Mouse (Mus musculus): ENCODE measurements around the gene Dld. TPM values are rescaled to one million over a fixed set of nuclear protein-coding genes. Genes with fewer than 3 reads are reported as not detected.

The Dld gene
- total RNA-seq (2021) = 100 to 1,000 TPM; 111 to 119 TPM

DNA sequence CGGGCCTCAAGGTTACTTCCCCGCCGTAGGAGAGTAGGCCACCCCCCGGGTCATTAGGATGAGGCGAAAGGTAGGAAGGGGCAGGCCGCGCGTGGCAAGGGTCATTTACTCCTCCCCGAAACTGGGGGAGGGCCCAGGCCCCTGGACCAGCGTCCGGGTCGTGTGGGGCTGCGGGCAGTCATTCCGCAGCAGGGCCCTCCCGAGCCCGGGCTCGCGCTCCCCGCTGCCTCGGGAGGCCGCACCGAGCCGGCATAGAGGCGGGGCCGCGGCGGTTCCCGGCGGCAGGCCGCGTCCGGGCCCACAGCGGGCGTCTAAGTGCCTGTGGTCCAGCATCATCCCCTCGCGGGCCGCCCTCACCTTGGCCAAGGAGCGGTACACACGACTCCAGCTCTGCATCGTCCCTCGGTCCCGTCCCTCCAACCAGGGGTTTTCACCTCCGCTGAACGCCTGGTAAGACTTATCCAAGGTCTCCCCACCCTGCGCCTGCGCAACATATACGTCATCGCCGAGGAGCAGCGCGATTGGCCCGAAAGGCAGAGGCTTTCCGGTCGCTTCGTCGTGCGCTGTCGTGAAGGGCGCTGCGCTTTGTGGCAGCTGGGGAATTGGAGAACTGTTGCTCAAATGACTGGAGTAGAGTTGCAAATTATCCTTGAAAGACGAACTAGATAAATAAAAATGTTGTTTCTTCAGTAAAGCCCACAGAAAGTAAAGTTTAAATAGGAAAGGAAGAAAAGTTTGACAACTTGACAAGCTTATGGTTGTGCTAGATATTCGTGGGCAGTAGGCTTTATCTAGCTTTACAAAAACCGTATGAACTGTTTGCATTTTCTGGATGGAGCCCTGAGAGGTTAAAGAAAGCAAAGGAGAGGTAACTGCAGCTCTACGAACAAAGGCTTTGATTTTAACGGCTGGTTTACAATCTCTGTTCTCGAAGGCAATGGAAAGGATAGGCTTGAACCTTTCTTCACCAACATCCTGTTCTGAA is at the start of gene Dld:
TSS of gene Dld (minus strand) at position 510 of the 985 bp plus-strand sequence.
- peak; percentile 95 to 98 for DNase-seq (ENCODE audit: extremely low spot score in 1 of 2, low spot score in 2 of 2)
- intact Hi-C loops (cut with DNase I) = no loop called here

GRCm38 (mm10) chr12:31400821-31401220 is 49.6 kb upstream of the Dld start:
- intact Hi-C loops (cut with DNase I) = no loop called here
- DNase-seq (ENCODE audit: extremely low spot score in 1 of 2, low spot score in 2 of 2) = no peak

DNA sequence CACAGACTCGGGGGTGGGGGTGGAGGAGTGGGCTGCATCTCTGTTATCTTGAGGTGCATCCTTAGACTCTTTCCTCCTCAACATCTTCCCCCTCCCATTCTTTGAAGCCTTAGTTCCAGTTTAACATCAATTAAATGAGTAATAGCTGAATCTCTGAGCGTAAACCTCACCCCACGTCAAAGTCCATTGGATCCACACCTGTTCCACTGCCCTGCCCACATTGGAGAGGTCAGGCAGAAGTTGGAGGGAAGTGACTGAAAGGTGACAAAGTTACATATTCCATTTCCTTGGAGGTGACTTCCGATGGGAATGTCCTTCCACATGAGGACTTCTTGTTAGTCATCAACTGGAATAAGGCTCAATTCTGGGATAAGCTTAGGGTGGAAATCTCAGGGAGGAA is 46.5 kb upstream of the Dld start:
- DNase-seq (ENCODE audit: extremely low spot score in 1 of 2, low spot score in 2 of 2) = no peak
- intact Hi-C loops (cut with DNase I) = no loop called here

DNA sequence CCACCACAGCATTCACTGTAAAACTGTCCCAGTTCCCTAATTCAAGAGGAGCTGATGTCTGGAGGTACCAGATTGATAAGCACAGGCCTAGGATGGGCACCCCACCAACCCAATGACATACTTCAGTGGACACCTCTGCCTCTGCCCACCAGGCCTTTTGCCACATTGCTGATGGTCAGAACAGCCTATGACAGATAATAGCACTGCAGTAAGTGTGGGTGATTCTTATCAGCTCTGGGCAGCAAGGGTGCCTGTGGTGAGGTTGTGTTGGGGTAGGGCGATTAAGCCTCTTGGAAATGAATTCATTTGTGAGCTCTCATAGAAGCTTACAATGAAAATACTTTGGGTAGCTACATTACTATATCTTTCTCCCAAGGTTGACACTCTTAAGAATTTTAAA is 44.6 kb upstream of the Dld start:
- no peak for DNase-seq (ENCODE audit: extremely low spot score in 1 of 2, low spot score in 2 of 2)
- intact Hi-C loops (cut with DNase I) = no loop called here

GRCm38 (mm10) chr12:31391696-31392095 is 40.4 kb upstream of the Dld start:
- no peak for DNase-seq (ENCODE audit: extremely low spot score in 1 of 2, low spot score in 2 of 2)
- intact Hi-C loops (cut with DNase I) = no loop called here

DNA sequence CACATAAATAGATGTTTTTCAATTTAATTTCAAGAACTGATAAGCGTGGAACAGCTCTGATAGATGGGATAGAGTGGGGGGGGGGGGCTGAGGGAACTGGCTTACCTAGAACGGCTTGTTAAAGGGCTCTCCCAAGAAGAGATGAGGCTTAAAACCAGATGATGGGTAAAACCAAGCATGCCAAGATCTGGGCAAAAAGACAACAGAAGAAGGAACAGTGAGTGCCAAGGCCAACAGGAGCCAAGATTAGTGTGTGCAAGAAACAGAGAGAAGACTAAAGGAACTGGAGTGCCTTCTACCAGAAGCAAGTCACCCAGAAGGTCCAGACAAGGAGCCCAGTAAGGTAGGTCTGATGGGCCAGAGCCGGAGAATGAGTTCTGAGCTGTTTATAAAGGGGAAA is 39.3 kb upstream of the Dld start, which contains the start of gene Slc26a3:
TSS of gene Slc26a3 (plus strand) at position 301 of the 400 bp plus-strand sequence.
- intact Hi-C loops (cut with DNase I) = no loop called here
- DNase-seq (ENCODE audit: extremely low spot score in 1 of 2, low spot score in 2 of 2) = no peak

GRCm38 (mm10) chr12:31387303-31387702 is 36.0 kb upstream of the Dld start:
- no peak for DNase-seq (ENCODE audit: extremely low spot score in 1 of 2, low spot score in 2 of 2)
- intact Hi-C loops (cut with DNase I) = no loop called here

- intact Hi-C loops (cut with DNase I) = no loop called here
- no peak for DNase-seq (ENCODE audit: extremely low spot score in 1 of 2, low spot score in 2 of 2)
Observed at GRCm38 (mm10) chr12:31382451-31382850, 31.2 kb upstream of the Dld start.

DNA sequence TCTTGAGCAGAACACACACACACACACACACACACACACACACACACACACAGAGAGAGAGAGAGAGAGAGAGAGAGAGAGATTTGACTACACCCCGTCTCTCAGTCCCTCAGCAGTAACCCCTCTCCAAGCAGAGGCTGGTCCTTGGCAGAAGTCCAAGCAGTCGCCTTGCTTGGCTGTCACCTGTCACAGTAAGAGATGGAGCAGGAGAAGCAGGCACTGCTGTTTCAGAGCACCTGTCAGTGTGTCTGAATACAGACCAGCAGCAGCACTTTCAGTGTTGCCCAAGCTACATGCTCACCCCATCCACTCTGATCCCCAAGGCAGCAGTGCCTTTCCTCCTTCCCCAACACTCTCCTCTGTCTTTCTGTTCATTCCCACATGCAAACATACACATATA is 29.6 kb upstream of the Dld start:
- DNase-seq (ENCODE audit: extremely low spot score in 1 of 2, low spot score in 2 of 2) = peak; percentile 8 to 45
- intact Hi-C loops (cut with DNase I) = no loop called here

DNA sequence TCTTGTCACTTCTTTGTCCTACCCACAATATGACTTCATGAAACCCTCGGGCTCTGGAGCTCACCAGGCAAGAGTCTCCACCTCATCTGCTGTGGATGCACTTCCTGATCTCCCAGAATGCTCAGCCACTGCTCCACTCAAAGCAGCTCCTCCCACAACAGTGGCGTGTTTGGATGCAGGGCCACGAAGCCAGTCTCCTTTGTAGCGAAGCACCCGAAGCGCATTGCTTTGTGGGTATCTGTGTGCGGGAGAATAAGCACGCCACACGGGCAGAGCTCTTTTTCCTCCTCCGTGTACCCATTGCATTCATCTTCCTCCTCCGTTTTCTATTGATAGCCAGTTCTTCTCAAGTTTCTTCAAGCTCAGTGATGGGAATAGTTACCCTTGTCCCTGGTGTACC is 26.0 kb upstream of the Dld start:
- intact Hi-C loops (cut with DNase I) = loop anchor here (10.0 kb wide), 3 partner anchors 118 to 558 kb away; partner anchors contain the start of genes Bcap29 and Cbll1
- no peak for DNase-seq (ENCODE audit: extremely low spot score in 1 of 2, low spot score in 2 of 2)

- intact Hi-C loops (cut with DNase I) = loop anchor here (10.0 kb wide), 3 partner anchors 118 to 558 kb away; partner anchors contain the start of genes Bcap29 and Cbll1
- peak in 1 of 2 experiments; percentile 26 for DNase-seq (ENCODE audit: extremely low spot score in 1 of 2, low spot score in 2 of 2)
Observed at GRCm38 (mm10) chr12:31376326-31376950, 25.2 kb upstream of the Dld start.

DNA sequence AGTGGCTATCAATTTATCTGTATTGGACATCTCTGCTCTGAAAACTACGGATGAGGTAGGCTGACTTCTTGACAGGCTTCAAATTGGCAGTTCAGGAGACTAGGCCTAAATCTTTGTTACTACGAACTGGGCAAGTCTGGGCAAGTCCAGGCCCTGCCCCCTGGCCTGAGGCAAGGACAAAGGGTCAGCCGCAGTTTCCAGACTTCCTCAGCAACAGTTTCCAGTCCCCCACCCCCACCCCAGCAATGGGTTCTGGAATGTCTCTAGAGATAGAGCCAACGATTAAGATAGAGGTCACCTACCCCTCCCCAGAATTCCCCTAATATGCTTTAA is 24.0 kb upstream of the Dld start:
- intact Hi-C loops (cut with DNase I) = loop anchor here (10.0 kb wide), 3 partner anchors 120 to 560 kb away; partner anchors contain the start of genes Bcap29 and Cbll1

DNA sequence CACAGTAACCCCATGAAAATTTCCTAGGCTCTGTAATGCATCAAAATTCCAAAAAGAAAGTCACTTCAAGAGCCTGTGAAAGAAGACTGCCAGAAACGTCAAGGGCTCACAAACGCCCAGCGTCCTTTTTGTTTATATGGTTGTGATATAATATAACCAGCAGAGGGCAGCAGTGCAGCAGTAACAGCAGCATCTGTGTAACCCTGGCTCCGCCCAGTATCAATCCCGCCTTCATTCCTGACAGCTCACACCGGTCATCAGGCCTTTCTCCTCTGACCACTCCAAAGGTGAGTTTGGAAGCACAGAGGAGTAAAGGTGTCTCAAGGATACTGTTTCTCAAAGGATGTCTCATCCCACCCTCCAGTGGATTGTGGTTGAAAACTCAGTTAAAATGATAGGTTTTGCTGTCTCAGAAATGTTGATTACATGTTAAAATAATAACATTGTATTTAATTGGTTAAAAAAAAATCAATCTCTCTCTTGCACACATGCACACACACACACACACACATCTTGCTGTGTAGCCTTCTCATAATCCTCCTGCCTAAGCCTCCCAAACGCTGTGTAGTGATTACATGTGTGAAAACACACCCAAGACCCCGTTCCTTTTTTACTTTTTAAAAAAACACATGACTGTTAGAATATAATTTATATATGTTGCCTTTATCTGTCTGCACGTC is 23.5 kb upstream of the Dld start:
- intact Hi-C loops (cut with DNase I) = loop anchor here (10.0 kb wide), 3 partner anchors 120 to 560 kb away; partner anchors contain the start of genes Bcap29 and Cbll1
- peak; percentile 74 to 77 for DNase-seq (ENCODE audit: extremely low spot score in 1 of 2, low spot score in 2 of 2)

More for the DNA sequence above, 24.0 kb upstream of the Dld start:
- no peak for DNase-seq (ENCODE audit: extremely low spot score in 1 of 2, low spot score in 2 of 2)

- DNase-seq (ENCODE audit: extremely low spot score in 1 of 2, low spot score in 2 of 2) = no peak
- intact Hi-C loops (cut with DNase I) = loop anchor here (10.0 kb wide), 3 partner anchors 125 to 565 kb away; partner anchors contain the start of genes Bcap29 and Cbll1
Observed at GRCm38 (mm10) chr12:31369656-31370055, 18.4 kb upstream of the Dld start.

GRCm38 (mm10) chr12:31369118-31369517 is 17.9 kb upstream of the Dld start:
- intact Hi-C loops (cut with DNase I) = no loop called here
- no peak for DNase-seq (ENCODE audit: extremely low spot score in 1 of 2, low spot score in 2 of 2)

DNA sequence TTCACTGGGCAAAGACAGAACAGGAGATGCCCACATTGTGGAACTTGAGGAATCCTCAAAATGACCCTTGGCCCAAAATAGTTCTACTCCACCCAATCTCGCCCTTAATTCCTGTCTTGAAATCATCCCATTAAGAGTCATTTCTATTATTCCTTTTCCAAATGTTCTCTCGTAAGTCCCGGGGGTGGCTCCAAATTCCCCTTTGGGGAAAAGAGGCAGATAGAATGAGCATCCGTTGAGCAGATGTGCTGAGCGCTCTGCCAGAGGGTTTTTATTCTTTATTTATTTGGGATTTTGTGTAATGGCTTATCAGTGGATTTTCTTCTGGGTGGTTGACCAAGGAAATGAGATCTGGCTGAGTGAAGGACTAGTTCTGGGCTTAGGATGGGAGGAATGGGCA is 16.5 kb upstream of the Dld start:
- intact Hi-C loops (cut with DNase I) = no loop called here

GRCm38 (mm10) chr12:31366428-31366827 is 15.2 kb upstream of the Dld start:
- intact Hi-C loops (cut with DNase I) = no loop called here

More for the DNA sequence above, 16.5 kb upstream of the Dld start:
- no peak for DNase-seq (ENCODE audit: extremely low spot score in 1 of 2, low spot score in 2 of 2)

GRCm38 (mm10) chr12:31350191-31350943 is 886 bp downstream of the Dld start:
- intact Hi-C loops (cut with DNase I) = no loop called here
- no peak for DNase-seq (ENCODE audit: extremely low spot score in 1 of 2, low spot score in 2 of 2)

More at GRCm38 (mm10) chr12:31366428-31366827, 15.2 kb upstream of the Dld start:
- DNase-seq (ENCODE audit: extremely low spot score in 1 of 2, low spot score in 2 of 2) = no peak

All from left cerebral cortex, postnatal 10 days (tissue).